Mouse (Mus musculus) kidney, adult 9 months (tissue): ENCODE measurements at regions not wholly inside any gene's neighbourhood (a gene's known extent, or its start where the extent isn't known, plus 50 kb on each side); places are given as distances from the start of the nearest gene placed in this dataset.
"Not testable (repeated sequence)": the region's sequence is repeated elsewhere in the genome, so short reads cannot be mapped to it uniquely, and the experiment has no call there.

Source experiments
- DNase-seq: peaks from one replicate; pipeline ENCODE4 v3.0.0; 2022

GRCm38 (mm10) chr10:96254250-96254862, 118.0 kb downstream of the Gm5426 start:
- DNase-seq = no peak

- DNase-seq = peak; percentile 45
Measured at GRCm38 (mm10) chr10:96257935-96258334, 121.5 kb downstream of the Gm5426 start.

- no peak for DNase-seq
Measured at GRCm38 (mm10) chr10:96259242-96259641, 122.8 kb downstream of the Gm5426 start.

- no peak for DNase-seq
Measured at GRCm38 (mm10) chr10:96259648-96260047, 123.2 kb downstream of the Gm5426 start.

- peak; percentile 25 for DNase-seq
Measured at GRCm38 (mm10) chr10:96263544-96263943, 127.1 kb downstream of the Gm5426 start.

GRCm38 (mm10) chr10:96264433-96264832, 128.0 kb downstream of the Gm5426 start:
- DNase-seq = no peak

GRCm38 (mm10) chr10:96264866-96265265, 128.5 kb downstream of the Gm5426 start:
- no peak for DNase-seq

- no peak for DNase-seq
Measured at GRCm38 (mm10) chr10:96266100-96266735, 129.8 kb downstream of the Gm5426 start.

GRCm38 (mm10) chr10:96267603-96268002, 131.2 kb downstream of the Gm5426 start:
- no peak for DNase-seq

GRCm38 (mm10) chr10:96273607-96274365, 137.4 kb downstream of the Gm5426 start:
- DNase-seq = peak; percentile 27

- DNase-seq = no peak
Measured at GRCm38 (mm10) chr10:96280149-96280548, 143.7 kb downstream of the Gm5426 start.

GRCm38 (mm10) chr10:96285407-96286093, 149.1 kb downstream of the Gm5426 start:
- no peak for DNase-seq

- no peak for DNase-seq
Measured at GRCm38 (mm10) chr10:96286094-96286485, 149.7 kb downstream of the Gm5426 start.

- DNase-seq = not testable (repeated sequence)
Measured at GRCm38 (mm10) chr10:96289005-96289404, 152.6 kb downstream of the Gm5426 start.

GRCm38 (mm10) chr10:96293622-96294021, 157.2 kb downstream of the Gm5426 start:
- DNase-seq = no peak

- peak; percentile 52 for DNase-seq
Measured at GRCm38 (mm10) chr10:96294666-96295065, 158.3 kb downstream of the Gm5426 start.

- DNase-seq = no peak
Measured at GRCm38 (mm10) chr10:96297658-96298057, 161.3 kb downstream of the Gm5426 start.

GRCm38 (mm10) chr10:96298566-96298965, 162.2 kb downstream of the Gm5426 start:
- no peak for DNase-seq

- no peak for DNase-seq
Measured at GRCm38 (mm10) chr10:96305701-96306100, 169.3 kb downstream of the Gm5426 start.

GRCm38 (mm10) chr10:96308713-96309445, 172.5 kb downstream of the Gm5426 start:
- DNase-seq = no peak

- DNase-seq = no peak
Measured at GRCm38 (mm10) chr10:96309766-96310165, 173.4 kb downstream of the Gm5426 start.

GRCm38 (mm10) chr10:96325297-96325696, 188.9 kb downstream of the Gm5426 start:
- no peak for DNase-seq
